Mouse (Mus musculus) cerebellum, adult (tissue): ENCODE measurements around the gene Sh3glb2.

ENCODE experiments used
- ATAC-seq: cut with Nextera tagmentation; 2 replicates; pipeline ENCODE4 v1.9.2; 2017; ENCODE audit warnings: mild to moderate bottlenecking, moderate library complexity, mixed read lengths; ENCODE audit not compliant: insufficient number of reproducible peaks, low FRiP score, low TSS enrichment

Gene Sh3glb2

GRCm38 (mm10) chr2:30358533-30359531 lies at the start of gene Sh3glb2:
TSS of gene Sh3glb2 (minus strand) at chr2:30359337.
- peak; percentile 29; the same call in 1 of the 2 replicates for ATAC-seq

DNA sequence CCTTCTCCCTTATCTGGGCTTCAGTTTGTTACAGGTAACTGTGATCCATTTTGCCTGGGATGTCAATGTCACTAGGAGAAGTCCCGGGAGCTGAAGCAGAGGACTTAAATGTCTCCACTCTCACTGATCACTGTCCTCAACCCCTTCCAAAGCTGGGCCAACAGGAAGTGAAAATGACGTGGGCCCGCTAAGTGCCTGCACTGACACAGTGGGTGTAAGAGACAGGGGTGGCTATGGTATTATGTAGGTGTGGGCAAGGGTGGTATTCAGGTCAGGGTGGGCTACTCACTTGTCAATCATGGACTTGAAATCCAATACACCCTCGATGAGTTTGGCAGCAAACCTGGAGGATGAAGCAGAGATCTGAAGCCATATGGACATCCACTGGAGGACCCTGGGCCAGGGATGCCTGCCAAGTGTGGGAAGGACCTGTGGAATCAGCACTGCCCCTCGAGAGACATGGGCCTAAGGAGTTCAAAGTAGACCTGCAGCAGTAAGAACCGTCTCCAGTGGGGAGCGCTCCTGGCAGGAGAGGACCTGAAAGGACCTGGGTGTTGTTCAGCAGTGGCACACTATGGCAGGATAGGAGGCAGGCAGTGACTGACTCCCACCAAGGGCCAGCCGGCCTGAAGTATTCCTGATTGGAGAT lies 49.4 kb upstream of the Sh3glb2 start:
- ATAC-seq, result no peak

DNA sequence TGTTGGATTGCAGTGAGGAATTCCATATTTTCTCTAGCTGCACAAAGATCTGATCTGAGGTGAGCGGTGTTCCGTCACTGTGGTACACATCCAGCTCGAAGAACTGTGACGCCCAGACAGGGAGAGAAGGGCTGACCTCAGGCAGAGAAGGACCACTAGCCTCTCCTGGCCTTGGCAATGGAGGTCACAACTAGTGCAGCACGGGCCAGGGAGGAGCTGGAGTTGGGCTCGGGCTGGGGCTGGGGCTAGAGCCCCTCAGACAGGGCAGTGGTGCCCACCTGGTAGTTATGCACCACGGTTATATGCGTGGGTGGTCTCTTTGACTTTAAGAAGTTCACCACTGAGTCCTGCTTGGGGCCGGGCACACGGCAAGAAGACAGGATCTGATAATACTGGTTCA lies 48.6 kb upstream of the Sh3glb2 start:
- ATAC-seq, result no peak

- no peak for ATAC-seq
These were observed 48.1 kb upstream of the Sh3glb2 start for GRCm38 (mm10) chr2:30407221-30407620.

DNA sequence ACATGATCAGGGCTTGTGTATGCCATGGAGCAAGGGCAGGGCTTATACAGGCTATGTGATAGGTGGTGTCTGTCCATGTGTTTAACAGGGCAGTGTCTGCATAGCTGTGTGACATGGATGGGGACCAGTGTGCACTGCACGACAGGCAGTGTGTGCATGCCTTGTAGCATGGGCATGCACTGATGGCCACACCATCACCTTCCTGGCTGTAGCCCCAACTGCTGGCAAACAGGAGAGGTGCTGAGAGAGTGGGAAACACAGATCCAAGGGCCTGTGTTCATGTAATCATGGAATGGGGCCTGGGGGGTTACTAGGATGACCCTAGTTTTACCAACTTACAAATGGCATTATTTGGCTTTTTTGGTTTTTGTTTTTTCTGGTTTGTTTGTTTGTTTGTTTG lies 44.7 kb upstream of the Sh3glb2 start:
- ATAC-seq, result no peak

- ATAC-seq, result no peak
These were observed 43.7 kb upstream of the Sh3glb2 start for GRCm38 (mm10) chr2:30402843-30403242.

DNA sequence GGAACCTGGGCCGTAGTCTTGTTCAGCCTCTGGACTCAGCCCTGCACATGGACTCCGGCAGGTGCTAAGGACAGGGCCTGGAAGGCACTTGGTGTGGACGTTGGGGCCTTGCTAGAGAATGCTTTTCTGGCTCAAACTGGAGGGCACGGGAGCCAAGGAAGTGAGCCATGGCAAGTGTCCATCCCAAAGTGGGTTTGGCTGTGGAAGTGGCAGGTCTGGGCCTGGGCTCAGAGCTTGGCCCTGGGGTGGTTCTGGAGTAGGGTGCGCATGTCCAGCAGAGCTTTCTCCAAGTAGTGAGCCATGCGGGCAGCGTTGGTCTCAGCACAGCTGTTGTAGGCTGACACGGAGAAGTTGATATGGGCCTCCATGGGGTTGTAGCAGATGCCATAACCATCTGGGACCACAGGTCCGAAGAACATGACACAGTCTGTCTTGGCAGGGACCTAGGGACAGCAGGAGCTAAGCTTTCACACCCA lies 43.3 kb upstream of the Sh3glb2 start:
- no peak for ATAC-seq

- no peak for ATAC-seq
These were observed 42.4 kb upstream of the Sh3glb2 start for GRCm38 (mm10) chr2:30401581-30401980.

DNA sequence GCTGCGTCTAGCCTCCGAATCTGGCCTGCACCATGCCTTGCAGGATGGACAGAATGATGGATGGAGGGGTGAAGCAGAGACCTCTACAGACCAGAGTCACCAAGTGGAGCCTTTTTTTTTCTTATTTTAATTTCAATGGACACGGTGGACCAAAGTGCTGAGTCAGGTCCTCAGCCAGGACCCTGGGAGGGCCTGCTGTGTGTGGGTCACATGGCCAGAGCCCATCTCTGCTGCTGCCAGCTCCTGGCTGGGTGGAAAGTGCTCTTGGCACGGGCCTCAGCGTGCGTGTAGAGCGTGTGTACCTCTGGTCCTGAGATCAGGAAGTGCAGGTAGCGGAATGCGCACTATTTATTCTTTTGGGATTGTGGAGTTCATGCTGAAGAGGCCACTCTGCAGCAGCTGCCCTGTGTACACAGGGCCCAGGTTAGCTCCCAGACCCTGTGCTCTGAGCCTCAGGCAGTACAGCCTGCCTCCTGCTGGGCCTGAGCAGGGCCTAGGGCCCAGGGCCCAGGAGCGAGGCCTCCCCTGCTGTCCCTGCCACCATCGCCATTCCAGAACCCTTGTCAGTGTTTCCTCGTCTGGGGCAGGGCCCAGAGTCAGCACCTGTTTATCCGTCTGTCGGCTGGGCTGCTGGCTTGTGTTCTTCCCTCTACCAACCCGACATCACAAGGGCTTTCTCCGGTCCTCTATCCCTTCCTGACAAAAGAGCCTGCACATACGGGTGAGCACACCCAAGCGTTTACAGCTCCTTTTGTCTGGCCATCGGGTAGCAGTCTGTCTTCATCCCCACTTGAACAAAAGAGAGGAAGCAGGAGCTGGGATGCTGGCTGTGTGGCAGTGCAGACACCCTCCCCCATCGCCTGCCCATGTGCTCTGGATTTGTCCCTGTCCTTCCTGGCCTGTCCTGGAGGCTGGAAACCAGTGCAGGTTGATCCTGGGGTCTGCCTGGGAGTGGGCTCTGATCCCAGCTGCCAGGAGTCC lies 40.3 kb upstream of the Sh3glb2 start:
- peak; percentile 62; the same call in 1 of the 2 replicates for ATAC-seq

- no peak for ATAC-seq
These were observed 38.9 kb upstream of the Sh3glb2 start for GRCm38 (mm10) chr2:30397986-30398512.

- ATAC-seq, result no peak
These were observed 37.1 kb upstream of the Sh3glb2 start for GRCm38 (mm10) chr2:30396246-30396645.

- no peak for ATAC-seq
These were observed 36.6 kb upstream of the Sh3glb2 start for GRCm38 (mm10) chr2:30395757-30396156.

GRCm38 (mm10) chr2:30393370-30393656 lies 34.2 kb upstream of the Sh3glb2 start:
- ATAC-seq, result no peak

- peak; percentile 16; the same call in 1 of the 2 replicates for ATAC-seq
These were observed 33.6 kb upstream of the Sh3glb2 start for GRCm38 (mm10) chr2:30392577-30393369.

- ATAC-seq, result peak; percentile 95
These were observed 33.0 kb upstream of the Sh3glb2 start, which contains the start of gene Dolpp1 for GRCm38 (mm10) chr2:30392114-30392576. TSS of gene Dolpp1 (plus strand) at chr2:30392254.

GRCm38 (mm10) chr2:30389000-30389399 lies 29.9 kb upstream of the Sh3glb2 start:
- ATAC-seq, result no peak

- no peak for ATAC-seq
These were observed 27.8 kb upstream of the Sh3glb2 start for GRCm38 (mm10) chr2:30386913-30387312.

DNA sequence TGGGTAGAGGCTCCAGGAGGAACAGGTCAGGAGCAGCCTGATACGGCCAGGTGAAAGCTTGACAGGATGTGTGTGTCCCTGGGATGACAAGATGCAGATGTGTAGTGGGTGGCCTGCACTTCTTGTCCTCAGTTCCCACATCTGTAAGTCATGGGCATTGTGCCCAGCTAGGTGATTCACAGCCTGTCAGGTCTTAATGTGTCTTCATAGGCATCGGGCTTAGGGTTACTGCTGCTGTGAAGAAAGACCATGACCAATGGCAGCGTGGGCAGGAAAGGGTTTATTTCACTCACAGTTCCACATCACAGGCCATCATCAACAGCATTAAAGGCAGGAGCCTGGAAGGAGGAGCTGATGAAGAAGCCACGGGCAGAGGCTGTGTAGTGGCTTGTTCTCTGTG lies 26.5 kb upstream of the Sh3glb2 start:
- ATAC-seq, result no peak

- ATAC-seq, result no peak
These were observed 25.7 kb upstream of the Sh3glb2 start for GRCm38 (mm10) chr2:30384814-30385213.
